Mouse (Mus musculus) A20 (cell line): ENCODE data around the gene Hnrnpul2.

ENCODE experiments used
- DNase-seq: peaks from one replicate; pipeline ENCODE4 v3.0.0-alpha.2; 2011; ENCODE audit warnings: low read depth, low spot score

Hnrnpul2 gene

GRCm38 (mm10) chr19:8819596-8820423 is at the start of gene Hnrnpul2:
Hnrnpul2 (plus strand) TSS chr19:8820010.
- peak; percentile 100 for DNase-seq

- no peak for DNase-seq
These were observed 49.1 kb upstream of the Hnrnpul2 start, which contains the start of gene Tmem223 for GRCm38 (mm10) chr19:8770567-8771270. Tmem223 (plus strand) TSS chr19:8770996.

GRCm38 (mm10) chr19:8772996-8773395 is 46.8 kb upstream of the Hnrnpul2 start:
- no peak for DNase-seq

GRCm38 (mm10) chr19:8773409-8773808 is 46.4 kb upstream of the Hnrnpul2 start:
- DNase-seq, result peak; percentile 38

GRCm38 (mm10) chr19:8774086-8774835 is 45.5 kb upstream of the Hnrnpul2 start, which contains the start of gene Tmem179b:
Tmem179b (minus strand) TSS chr19:8774467.
- DNase-seq, result peak; percentile 96

- peak; percentile 54 for DNase-seq
These were observed 44.8 kb upstream of the Hnrnpul2 start for GRCm38 (mm10) chr19:8774951-8775421.

GRCm38 (mm10) chr19:8786008-8786781 is 33.6 kb upstream of the Hnrnpul2 start, which contains the start of gene Taf6l:
Taf6l (minus strand) TSS chr19:8786417.
- DNase-seq, result peak; percentile 97

GRCm38 (mm10) chr19:8788521-8788920 is 31.3 kb upstream of the Hnrnpul2 start:
- DNase-seq, result no peak

- no peak for DNase-seq
These were observed 30.6 kb upstream of the Hnrnpul2 start for GRCm38 (mm10) chr19:8789171-8789570.

GRCm38 (mm10) chr19:8790171-8790570 is 29.6 kb upstream of the Hnrnpul2 start:
- DNase-seq, result no peak

- DNase-seq, result peak; percentile 95
These were observed 21.4 kb upstream of the Hnrnpul2 start, which contains the start of gene Polr2g for GRCm38 (mm10) chr19:8798264-8798946. Polr2g (minus strand) TSS chr19:8798577.

- DNase-seq, result peak; percentile 21
These were observed 20.9 kb upstream of the Hnrnpul2 start for GRCm38 (mm10) chr19:8798947-8799315.

GRCm38 (mm10) chr19:8802130-8802821 is 17.5 kb upstream of the Hnrnpul2 start, which contains the start of gene Zbtb3:
Zbtb3 (plus strand) TSS chr19:8802555.
- peak; percentile 98 for DNase-seq

GRCm38 (mm10) chr19:8803204-8803780 is 16.5 kb upstream of the Hnrnpul2 start:
- DNase-seq, result no peak

- no peak for DNase-seq
These were observed 15.7 kb upstream of the Hnrnpul2 start for GRCm38 (mm10) chr19:8803879-8804660.

GRCm38 (mm10) chr19:8806810-8807209 is 13.0 kb upstream of the Hnrnpul2 start:
- DNase-seq, result peak; percentile 82

GRCm38 (mm10) chr19:8815812-8816211 is 4.0 kb upstream of the Hnrnpul2 start:
- no peak for DNase-seq

- no peak for DNase-seq
These were observed 2.8 kb upstream of the Hnrnpul2 start for GRCm38 (mm10) chr19:8817001-8817400.
